Mouse (Mus musculus): ENCODE measurements around the gene Wdr70. TPM values are rescaled to one million over a fixed set of nuclear protein-coding genes. Genes with fewer than 3 reads are reported as not detected.

Wdr70 gene
- polyA plus RNA-seq, 1 experiment: 36.1 TPM

GRCm38 (mm10) chr15:7877560-7878467 is 221.2 kb downstream of the Wdr70 start:
- no peaks in the 10 kb centered on the region for H3K4me1 ChIP-seq (ENCODE audit: control insufficient read depth, insufficient read depth, low read length)
- no peak for DNase-seq
- H3K4me3 ChIP-seq (replicated peaks; ENCODE audit: insufficient read depth, low read depth, low read length): no peak overlapping the region
- no peaks in the 10 kb centered on the region; the same call in 1 of the 2 replicates for H3K27me3 ChIP-seq (ENCODE audit: control insufficient read depth, insufficient read depth, low read length)
- TF ChIP-seq POLR2A (IDR thresholded peaks at IDR 0.05; ENCODE audit: borderline replicate concordance, insufficient read depth, low read length) (no peak), CTCF (IDR thresholded peaks at IDR 0.05; ENCODE audit: borderline replicate concordance, insufficient read depth, low read depth, low read length) (no peak)
- WGBS: 53% methylated on average over 22 of the region's 22 CpGs
- no peak overlapping the region for H3K27ac ChIP-seq (ENCODE audit: insufficient read depth, low read length)

- H3K27ac ChIP-seq (ENCODE audit: insufficient read depth, low read length): no peak overlapping the region
- no peaks in the 10 kb centered on the region; the same call in 1 of the 2 replicates for H3K27me3 ChIP-seq (ENCODE audit: control insufficient read depth, insufficient read depth, low read length)
- no peaks in the 10 kb centered on the region for H3K4me1 ChIP-seq (ENCODE audit: control insufficient read depth, insufficient read depth, low read length)
- WGBS: 82% methylated on average over 6 of the region's 6 CpGs
- TF ChIP-seq POLR2A (IDR thresholded peaks at IDR 0.05; ENCODE audit: borderline replicate concordance, insufficient read depth, low read length) (no peak), CTCF (IDR thresholded peaks at IDR 0.05; ENCODE audit: borderline replicate concordance, insufficient read depth, low read depth, low read length) (no peak)
- no peak for DNase-seq
- H3K4me3 ChIP-seq (replicated peaks; ENCODE audit: insufficient read depth, low read depth, low read length): no peak overlapping the region
Observed at GRCm38 (mm10) chr15:7875879-7876278, 223.1 kb downstream of the Wdr70 start.

GRCm38 (mm10) chr15:7872473-7872872 is 226.5 kb downstream of the Wdr70 start:
- H3K27me3 ChIP-seq (ENCODE audit: control insufficient read depth, insufficient read depth, low read length): no peaks in the 10 kb centered on the region; the same call in 1 of the 2 replicates
- 42% methylated on average over 5 of the region's 5 CpGs for WGBS

GRCm38 (mm10) chr15:7865305-7865704 is 233.7 kb downstream of the Wdr70 start:
- DNase-seq: no peak
- Histone ChIP-seq H3K27ac (ENCODE audit: insufficient read depth, low read length) (no peak overlapping the region), H3K4me1 (ENCODE audit: control insufficient read depth, insufficient read depth, low read length) (no peaks in the 10 kb centered on the region), H3K27me3 (ENCODE audit: control insufficient read depth, insufficient read depth, low read length) (no peaks in the 10 kb centered on the region), H3K4me3 (replicated peaks; ENCODE audit: insufficient read depth, low read depth, low read length) (no peak overlapping the region)
- TF ChIP-seq CTCF (IDR thresholded peaks at IDR 0.05; ENCODE audit: borderline replicate concordance, insufficient read depth, low read depth, low read length) (no peak), POLR2A (IDR thresholded peaks at IDR 0.05; ENCODE audit: borderline replicate concordance, insufficient read depth, low read length) (no peak)
- 81% methylated on average over 3 of the region's 3 CpGs for WGBS

More at GRCm38 (mm10) chr15:7872473-7872872, 226.5 kb downstream of the Wdr70 start:
- TF ChIP-seq POLR2A (IDR thresholded peaks at IDR 0.05; ENCODE audit: borderline replicate concordance, insufficient read depth, low read length) (no peak), CTCF (IDR thresholded peaks at IDR 0.05; ENCODE audit: borderline replicate concordance, insufficient read depth, low read depth, low read length) (no peak)
- Histone ChIP-seq H3K4me3 (replicated peaks; ENCODE audit: insufficient read depth, low read depth, low read length) (no peak overlapping the region), H3K4me1 (ENCODE audit: control insufficient read depth, insufficient read depth, low read length) (no peaks in the 10 kb centered on the region), H3K27ac (ENCODE audit: insufficient read depth, low read length) (no peak overlapping the region)
- no peak for DNase-seq

GRCm38 (mm10) chr15:7863328-7863727 is 235.7 kb downstream of the Wdr70 start:
- no peaks in the 10 kb centered on the region for H3K4me1 ChIP-seq (ENCODE audit: control insufficient read depth, insufficient read depth, low read length)
- no peak overlapping the region for H3K27ac ChIP-seq (ENCODE audit: insufficient read depth, low read length)
- H3K27me3 ChIP-seq (ENCODE audit: control insufficient read depth, insufficient read depth, low read length): no peaks in the 10 kb centered on the region; the same call in 1 of the 2 replicates
- no peak for TF ChIP-seq CTCF (IDR thresholded peaks at IDR 0.05; ENCODE audit: borderline replicate concordance, insufficient read depth, low read depth, low read length)
- no peak for TF ChIP-seq POLR2A (IDR thresholded peaks at IDR 0.05; ENCODE audit: borderline replicate concordance, insufficient read depth, low read length)
- DNase-seq: no peak
- no peak overlapping the region for H3K4me3 ChIP-seq (replicated peaks; ENCODE audit: insufficient read depth, low read depth, low read length)
- WGBS: 12% methylated on average over 5 of the region's 5 CpGs

- no peak overlapping the region for H3K27ac ChIP-seq (ENCODE audit: insufficient read depth, low read length)
- no peak for DNase-seq
- no peaks in the 10 kb centered on the region for H3K4me1 ChIP-seq (ENCODE audit: control insufficient read depth, insufficient read depth, low read length)
- no peaks in the 10 kb centered on the region; the same call in 1 of the 2 replicates for H3K27me3 ChIP-seq (ENCODE audit: control insufficient read depth, insufficient read depth, low read length)
- 73% methylated on average over 5 of the region's 5 CpGs for WGBS
- TF ChIP-seq CTCF (IDR thresholded peaks at IDR 0.05; ENCODE audit: borderline replicate concordance, insufficient read depth, low read depth, low read length): no peak
- no peak for TF ChIP-seq POLR2A (IDR thresholded peaks at IDR 0.05; ENCODE audit: borderline replicate concordance, insufficient read depth, low read length)
- no peak overlapping the region for H3K4me3 ChIP-seq (replicated peaks; ENCODE audit: insufficient read depth, low read depth, low read length)
Observed at GRCm38 (mm10) chr15:7862890-7863289, 236.1 kb downstream of the Wdr70 start.

- Histone ChIP-seq H3K4me3 (replicated peaks; ENCODE audit: insufficient read depth, low read depth, low read length) (no peak overlapping the region), H3K27me3 (ENCODE audit: control insufficient read depth, insufficient read depth, low read length) (no peaks in the 10 kb centered on the region; the same call in 1 of the 2 replicates), H3K27ac (ENCODE audit: insufficient read depth, low read length) (no peak overlapping the region), H3K4me1 (ENCODE audit: control insufficient read depth, insufficient read depth, low read length) (no peaks in the 10 kb centered on the region)
- 75% methylated on average over 5 of the region's 5 CpGs for WGBS
- DNase-seq: no peak
- no peak for TF ChIP-seq CTCF (IDR thresholded peaks at IDR 0.05; ENCODE audit: borderline replicate concordance, insufficient read depth, low read depth, low read length)
Observed at GRCm38 (mm10) chr15:7858841-7859240, 240.2 kb downstream of the Wdr70 start.

GRCm38 (mm10) chr15:7857418-7857817 is 241.6 kb downstream of the Wdr70 start:
- no peak for TF ChIP-seq POLR2A (IDR thresholded peaks at IDR 0.05; ENCODE audit: borderline replicate concordance, insufficient read depth, low read length)
- TF ChIP-seq CTCF (IDR thresholded peaks at IDR 0.05; ENCODE audit: borderline replicate concordance, insufficient read depth, low read depth, low read length): no peak
- Histone ChIP-seq H3K4me1 (ENCODE audit: control insufficient read depth, insufficient read depth, low read length) (no peaks in the 10 kb centered on the region), H3K27me3 (ENCODE audit: control insufficient read depth, insufficient read depth, low read length) (no peaks in the 10 kb centered on the region; the same call in 1 of the 2 replicates), H3K4me3 (replicated peaks; ENCODE audit: insufficient read depth, low read depth, low read length) (no peak overlapping the region), H3K27ac (ENCODE audit: insufficient read depth, low read length) (no peak overlapping the region)
- DNase-seq: no peak
- 66% methylated on average over 13 of the region's 13 CpGs for WGBS

Data from cerebellum, adult 2 months (tissue).